Mouse (Mus musculus) ES-Bruce4 (cell line): ENCODE measurements around the gene Marc2. TPM values are rescaled to one million over a fixed set of nuclear protein-coding genes. Genes with fewer than 3 reads are reported as not detected.

Experiments
- H3K27ac ChIP-seq: 2 replicates; pipeline ENCODE4 v1.5.1; 2012; ENCODE audit warnings: low read length, inconsistent platforms; ENCODE audit not compliant: insufficient read depth
- H3K27me3 ChIP-seq: 2 replicates; pipeline ENCODE4 v1.6.1; 2012; ENCODE audit warnings: mild to moderate bottlenecking, low read length, inconsistent platforms; ENCODE audit not compliant: control insufficient read depth, poor library complexity, insufficient read depth, severe bottlenecking
- H3K36me3 ChIP-seq: 2 replicates; pipeline ENCODE4 v1.6.1; 2012; ENCODE audit warnings: inconsistent platforms, mild to moderate bottlenecking, low read length, moderate library complexity; ENCODE audit not compliant: control insufficient read depth, poor library complexity, insufficient read depth, severe bottlenecking
- H3K4me1 ChIP-seq: one replicate; pipeline ENCODE4 v1.8.1; 2011; ENCODE audit warnings: low read length; ENCODE audit not compliant: control insufficient read depth, insufficient read depth
- H3K4me3 ChIP-seq: 2 replicates; pipeline ENCODE4 v1.5.1; 2011; ENCODE audit warnings: low read depth, mild to moderate bottlenecking, low read length
- H3K9ac ChIP-seq: 2 replicates; pipeline ENCODE4 v1.6.1; 2012; ENCODE audit warnings: low read depth, mild to moderate bottlenecking, inconsistent platforms; ENCODE audit not compliant: poor library complexity, severe bottlenecking
- H3K9me3 ChIP-seq: replicated peaks from 2 replicates; pipeline ENCODE4 v1.6.1; 2012; ENCODE audit warnings: mild to moderate bottlenecking, low read length, inconsistent platforms; ENCODE audit not compliant: control insufficient read depth, poor library complexity, insufficient read depth, severe bottlenecking
- CTCF ChIP-seq: IDR thresholded peaks from one replicate; pipeline ENCODE4 v1.8.1; 2011; ENCODE audit warnings: low read depth, low read length
- EP300 ChIP-seq: IDR thresholded peaks from 2 replicates; pipeline ENCODE4 v1.6.1; 2011; ENCODE audit warnings: low read depth, low read length; ENCODE audit not compliant: insufficient read depth
- POLR2A ChIP-seq: IDR thresholded peaks from one replicate; pipeline ENCODE4 v1.8.1; 2011; ENCODE audit warnings: low read length; ENCODE audit not compliant: insufficient read depth
- polyA plus RNA-seq: library from polyadenylated mRNA; stranded (reverse); fragments of >200 nt; gene quantifications from 2 replicates; pipeline ENCODE4 v1.2.4, GENCODE M21; 2011; ENCODE audit warnings: low read depth; ENCODE audit not compliant: missing spikeins, insufficient read depth, insufficient read length

The Marc2 gene
- polyA plus RNA-seq = 70.9 and 77.4 TPM in 2 replicates

DNA sequence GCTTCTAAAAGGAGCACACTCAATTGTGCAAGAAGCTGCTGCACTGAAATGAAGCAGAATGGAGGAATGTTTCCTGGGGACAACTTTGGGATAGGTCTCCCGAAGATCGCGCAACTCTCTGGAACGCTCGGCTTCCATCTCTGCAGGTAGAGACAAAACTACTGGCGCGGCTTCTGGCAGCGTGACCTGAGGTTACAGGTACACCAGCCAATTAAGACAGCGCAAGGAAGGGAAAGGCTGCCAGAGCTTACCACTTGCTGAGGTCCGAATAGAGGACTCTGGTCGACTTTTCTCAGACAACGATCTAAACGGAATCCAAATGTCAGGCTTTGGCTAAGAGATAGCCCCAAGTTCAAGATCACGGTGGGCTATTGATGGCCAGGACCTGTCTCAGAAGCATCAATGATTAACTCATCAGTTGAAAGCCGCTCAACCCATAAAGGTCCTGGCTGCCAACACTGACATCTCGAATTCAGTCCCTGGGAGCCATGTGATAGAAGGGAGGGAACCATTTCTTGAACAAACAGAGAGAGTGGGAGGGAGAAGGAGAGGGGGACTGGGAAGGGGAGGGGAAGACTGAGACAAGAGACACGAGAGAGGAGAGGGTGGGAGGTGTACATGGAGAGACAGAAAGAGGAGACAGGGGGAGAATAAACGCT, at the start of gene Marc2:
Gene Marc2 (minus strand): TSS at position 360 of the 659 bp plus-strand sequence.
- no peaks in the 10 kb centered on the region for H3K27me3 ChIP-seq
- TF ChIP-seq POLR2A (no peak), CTCF (no peak), EP300 (no peak)
- H3K27ac ChIP-seq = no peak within 1 kb of the TSS

DNA sequence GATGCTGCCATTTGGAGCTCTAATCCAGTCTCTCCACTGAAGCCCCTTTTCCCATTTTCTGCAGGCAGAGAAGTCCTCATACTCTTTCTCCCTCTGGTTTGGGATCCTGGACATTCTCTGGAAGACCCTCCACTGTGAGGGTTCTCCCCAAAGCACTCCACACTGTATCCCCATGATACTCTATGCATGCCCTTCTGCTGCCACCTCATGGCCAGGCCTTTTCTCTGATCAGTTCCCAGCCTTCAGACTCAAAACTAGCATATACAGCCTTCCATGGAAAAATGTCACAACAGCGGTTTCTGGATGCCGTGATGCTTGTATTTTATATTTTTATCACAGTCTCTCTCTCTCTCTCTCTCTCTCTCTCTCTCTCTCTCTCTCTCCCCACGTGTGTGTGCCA, 45.7 kb upstream of the Marc2 start:
- H3K27me3 ChIP-seq = no peaks in the 10 kb centered on the region
- TF ChIP-seq POLR2A (no peak), CTCF (no peak), EP300 (no peak)
- H3K4me3 ChIP-seq = no peak overlapping the region
- H3K9ac ChIP-seq = no peak overlapping the region
- H3K4me1 ChIP-seq = no peaks in the 10 kb centered on the region
- H3K9me3 ChIP-seq = 0 out of 2 replicates have a peak, but pooled peaks cover 2% of the 10 kb centered on the region
- no peaks in the 10 kb centered on the region for H3K36me3 ChIP-seq
- no peak overlapping the region for H3K27ac ChIP-seq

More for the DNA sequence above, at the start of gene Marc2:
- H3K4me3 ChIP-seq = peak within 1 kb of the TSS; percentile 79
- no peaks in the 10 kb centered on the region for H3K4me1 ChIP-seq
- H3K9me3 ChIP-seq = no peaks in the 10 kb centered on the region
- H3K36me3 ChIP-seq = no peaks in the 10 kb centered on the region
- H3K9ac ChIP-seq = peak within 1 kb of the TSS; percentile 47

DNA sequence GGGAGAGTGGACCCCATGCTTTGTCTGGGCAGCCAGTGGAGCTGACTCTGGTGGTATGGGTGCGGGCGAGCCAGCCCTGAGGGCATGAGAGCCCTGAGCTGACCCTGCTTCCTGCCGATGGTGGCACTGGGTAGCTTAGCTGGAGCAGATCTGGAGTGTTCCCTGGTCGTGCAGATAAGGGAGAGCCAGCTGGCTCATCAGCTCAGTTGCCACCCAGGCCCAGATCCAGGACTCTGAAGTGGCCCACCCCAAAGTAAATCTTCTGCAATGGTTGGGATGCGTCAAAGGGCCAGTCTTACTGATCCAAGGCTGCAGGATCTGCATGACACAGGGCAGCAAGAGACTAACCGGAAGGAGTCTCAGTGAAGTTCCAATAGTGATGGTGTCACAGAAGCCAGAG, 43.2 kb upstream of the Marc2 start:
- Histone ChIP-seq H3K36me3 (no peaks in the 10 kb centered on the region), H3K27ac (no peak overlapping the region), H3K9me3 (0 out of 2 replicates have a peak, but pooled peaks cover 2% of the 10 kb centered on the region), H3K9ac (no peak overlapping the region), H3K4me3 (no peak overlapping the region), H3K4me1 (no peaks in the 10 kb centered on the region), H3K27me3 (no peaks in the 10 kb centered on the region)
- TF ChIP-seq EP300 = no peak

DNA sequence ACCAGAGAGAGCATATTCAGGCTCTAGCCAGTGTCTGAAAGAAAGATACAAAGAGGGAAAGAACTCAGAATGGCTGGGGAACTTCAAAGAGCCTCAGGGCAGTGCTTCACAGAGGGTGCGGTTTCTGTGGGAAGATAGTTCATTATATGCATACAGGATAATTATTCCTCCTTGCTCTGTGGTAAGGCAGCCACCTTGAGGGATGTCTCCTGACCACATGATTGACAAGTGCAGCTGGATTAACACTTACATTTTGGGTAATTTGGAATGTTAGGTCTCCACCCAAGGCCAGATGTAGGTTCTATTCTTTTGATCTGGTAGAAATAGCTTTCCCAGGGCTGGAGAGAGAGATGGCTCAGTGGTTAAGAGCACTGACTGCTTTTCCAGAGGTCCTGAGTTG, 39.9 kb upstream of the Marc2 start:
- TF ChIP-seq CTCF = no peak
- no peak for TF ChIP-seq EP300
- no peak for TF ChIP-seq POLR2A
- Histone ChIP-seq H3K36me3 (no peaks in the 10 kb centered on the region), H3K4me3 (no peak overlapping the region), H3K27me3 (no peaks in the 10 kb centered on the region), H3K4me1 (no peaks in the 10 kb centered on the region), H3K9me3 (0 out of 2 replicates have a peak, but pooled peaks cover 2% of the 10 kb centered on the region), H3K27ac (no peak overlapping the region), H3K9ac (no peak overlapping the region)

DNA sequence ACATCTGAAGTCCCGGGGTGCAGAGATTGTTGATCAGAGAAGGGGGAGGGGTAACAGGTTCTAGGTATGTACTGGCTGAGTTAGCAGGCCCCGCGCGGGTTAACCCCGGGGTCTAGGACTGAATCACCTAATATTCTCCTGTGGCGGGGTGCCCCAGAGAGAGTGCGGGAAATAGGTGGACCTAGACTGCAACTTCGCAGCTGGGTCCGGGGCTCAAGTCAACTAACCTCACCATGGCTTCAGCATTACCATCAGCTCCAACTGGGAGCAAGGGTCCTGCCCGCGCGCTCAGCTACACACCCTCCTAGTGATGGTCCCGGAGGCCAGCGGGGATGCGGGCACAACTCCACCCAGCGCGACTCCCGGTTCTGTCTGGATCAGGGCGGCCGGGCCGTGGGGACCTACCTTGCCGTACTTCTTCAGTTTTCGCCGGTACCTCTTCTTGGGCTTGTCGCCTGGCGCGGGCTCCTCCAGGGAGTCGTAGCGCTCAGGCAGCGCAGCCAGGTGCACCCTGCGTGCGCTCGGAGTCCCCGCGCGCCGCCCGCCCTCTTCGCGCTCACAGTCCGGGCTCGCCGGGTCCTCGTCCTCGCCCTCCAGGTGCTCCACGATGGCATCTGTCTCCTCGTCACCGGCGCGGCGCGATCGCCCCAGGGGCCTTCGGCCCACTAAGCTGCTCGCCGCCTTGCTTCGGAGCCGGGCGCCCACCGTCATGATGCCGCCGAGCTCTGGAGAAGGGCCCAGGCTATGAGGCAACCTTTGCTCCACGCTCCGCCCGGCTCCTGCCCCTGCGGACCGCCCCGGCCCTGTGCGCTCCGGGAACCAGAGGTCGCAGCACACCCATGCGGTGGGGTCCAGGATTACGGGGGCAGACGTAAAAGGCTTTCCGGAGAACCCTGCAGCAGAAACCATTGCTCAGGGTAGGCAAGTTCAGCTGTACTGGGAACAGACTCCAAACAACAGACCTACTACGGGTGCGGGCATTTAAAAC, 36.3 kb upstream of the Marc2 start, which contains the start of gene C130074G19Rik:
Gene C130074G19Rik (minus strand): TSS at position 938 of the 988 bp plus-strand sequence.
- no peaks in the 10 kb centered on the region for H3K9me3 ChIP-seq
- no peaks in the 10 kb centered on the region for H3K27me3 ChIP-seq
- H3K4me3 ChIP-seq = peak within 1 kb of the TSS; percentile 72
- no peaks in the 10 kb centered on the region for H3K36me3 ChIP-seq
- H3K9ac ChIP-seq = peak within 1 kb of the TSS; percentile 77
- TF ChIP-seq EP300 = no peak
- TF ChIP-seq CTCF = peak; percentile 38
- no peak within 1 kb of the TSS for H3K27ac ChIP-seq
- no peaks in the 10 kb centered on the region for H3K4me1 ChIP-seq

DNA sequence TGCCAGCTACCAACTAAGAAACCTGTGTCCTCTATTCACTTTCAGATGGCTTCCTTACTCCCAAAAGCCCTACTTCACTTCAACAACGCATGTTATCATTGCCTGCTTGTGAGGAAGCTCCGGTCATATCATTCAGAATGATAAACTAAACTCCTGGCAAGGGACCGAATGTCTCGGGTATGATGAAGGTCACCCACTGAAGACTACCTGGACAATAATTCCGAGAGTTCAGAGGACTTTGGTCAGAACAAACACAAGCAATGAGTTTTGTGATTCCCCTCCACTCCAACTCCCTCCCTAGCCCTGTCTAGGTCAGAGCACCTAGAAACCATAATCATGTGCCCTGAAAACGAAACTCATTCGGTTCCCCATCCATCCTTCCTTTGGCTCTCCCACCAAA, 35.6 kb upstream of the Marc2 start:
- H3K9ac ChIP-seq = peak overlapping the region; percentile 77

More for the DNA sequence above, 35.6 kb upstream of the Marc2 start:
- Histone ChIP-seq H3K4me3 (peak overlapping the region; percentile 72), H3K9me3 (no peaks in the 10 kb centered on the region), H3K27ac (no peak overlapping the region), H3K4me1 (no peaks in the 10 kb centered on the region), H3K36me3 (no peaks in the 10 kb centered on the region), H3K27me3 (no peaks in the 10 kb centered on the region)
- no peak for TF ChIP-seq CTCF
- no peak for TF ChIP-seq POLR2A
- TF ChIP-seq EP300 = no peak
